13 mouse cellular contexts compared by ENCODE assay signal in genomic region chr2:168491791-168492190, GRCm38 (mm10).
DNase-seq lines count a peak whose midpoint lies in the region; ATAC-seq and TF ChIP-seq lines count a peak whose summit lies in the region.
"Had no signal": no experiment of that assay in that cellular context is flagged by ENCODE, and none has a peak within 500 bp of the region (broad histone marks: within the 10 kb centered on the region; RNA-seq: fewer than 3 reads in every experiment).

No protein-coding gene starts in this region.

- H3K9me3 ChIP-seq in neural tube, embryonic 11.5 days (ENCODE audit: control insufficient read depth, low read length) = no peaks in the 10 kb centered on the region
- H3K9me3 ChIP-seq in neural tube, embryonic 15.5 days (replicated peaks) = no peaks in the 10 kb centered on the region
- no peaks in the 10 kb centered on the region; the same call in 1 of the 2 replicates for H3K9me3 ChIP-seq in heart, embryonic 15.5 days (replicated peaks)
- H3K9me3 ChIP-seq in stomach, embryonic 16.5 days (replicated peaks; ENCODE audit: control insufficient read depth, low read length) = no peaks in the 10 kb centered on the region
- no peaks in the 10 kb centered on the region for H3K9me3 ChIP-seq in forebrain, embryonic 12.5 days
- no peaks in the 10 kb centered on the region for H3K9me3 ChIP-seq in hindbrain, postnatal 0 days (ENCODE audit: low read length)
- H3K9me3 ChIP-seq: embryonic facial prominence, embryonic 13.5 days had no signal

- WGBS in neural tube, embryonic 11.5 days = 73% methylated on average over 7 of the region's 7 CpGs
- WGBS in neural tube, embryonic 15.5 days = 85% methylated on average over 7 of the region's 7 CpGs
- WGBS in heart, embryonic 15.5 days = 62% methylated on average over 7 of the region's 7 CpGs
- 59% methylated on average over 7 of the region's 7 CpGs for WGBS in stomach, embryonic 16.5 days
- WGBS in forebrain, embryonic 12.5 days = 84% methylated on average over 7 of the region's 7 CpGs
- 80% methylated on average over 7 of the region's 7 CpGs for WGBS in hindbrain, postnatal 0 days

- no peak overlapping the region for H3K9ac ChIP-seq in neural tube, embryonic 11.5 days (ENCODE audit: low read length)
- H3K9ac ChIP-seq in neural tube, embryonic 15.5 days (replicated peaks) = no peak overlapping the region
- no peak overlapping the region for H3K9ac ChIP-seq in heart, embryonic 15.5 days
- no peak overlapping the region for H3K9ac ChIP-seq in stomach, embryonic 16.5 days (ENCODE audit: low read length)
- no peak overlapping the region for H3K9ac ChIP-seq in forebrain, embryonic 12.5 days
- no peak overlapping the region for H3K9ac ChIP-seq in hindbrain, postnatal 0 days (replicated peaks; ENCODE audit: low read length)
- H3K9ac ChIP-seq: embryonic facial prominence, embryonic 13.5 days had no signal

- no peak overlapping the region for H3K27ac ChIP-seq in neural tube, embryonic 11.5 days (ENCODE audit: low read depth, low read length)
- no peak overlapping the region for H3K27ac ChIP-seq in neural tube, embryonic 15.5 days (replicated peaks)
- H3K27ac ChIP-seq in heart, embryonic 15.5 days = no peak overlapping the region
- H3K27ac ChIP-seq in stomach, embryonic 16.5 days (ENCODE audit: low read length) = no peak overlapping the region
- H3K27ac ChIP-seq in forebrain, embryonic 12.5 days = no peak overlapping the region
- no peak overlapping the region for H3K27ac ChIP-seq in hindbrain, postnatal 0 days
- H3K27ac ChIP-seq: embryonic facial prominence, embryonic 13.5 days; left cerebral cortex, adult 2 months had no signal

- TF ChIP-seq CTCF in hindbrain, postnatal 0 days (IDR thresholded peaks at IDR 0.05; ENCODE audit: low read depth) = no peak

- H3K36me3 ChIP-seq in neural tube, embryonic 11.5 days (ENCODE audit: control insufficient read depth, insufficient read depth, low read length) = no peaks in the 10 kb centered on the region
- no peaks in the 10 kb centered on the region for H3K36me3 ChIP-seq in neural tube, embryonic 15.5 days
- H3K36me3 ChIP-seq in heart, embryonic 15.5 days = peaks cover 4% of the 10 kb centered on the region
- no peaks in the 10 kb centered on the region for H3K36me3 ChIP-seq in stomach, embryonic 16.5 days (ENCODE audit: control insufficient read depth, insufficient read depth, low read length)
- no peaks in the 10 kb centered on the region for H3K36me3 ChIP-seq in forebrain, embryonic 12.5 days (replicated peaks)
- H3K36me3 ChIP-seq in hindbrain, postnatal 0 days (ENCODE audit: insufficient read depth, low read length) = no peaks in the 10 kb centered on the region
- H3K36me3 ChIP-seq: embryonic facial prominence, embryonic 13.5 days had no signal

- H3K4me3 ChIP-seq in neural tube, embryonic 11.5 days (ENCODE audit: low read depth, low read length) = no peak overlapping the region
- no peak overlapping the region for H3K4me3 ChIP-seq in neural tube, embryonic 15.5 days (replicated peaks)
- no peak overlapping the region for H3K4me3 ChIP-seq in heart, embryonic 15.5 days
- no peak overlapping the region for H3K4me3 ChIP-seq in stomach, embryonic 16.5 days (replicated peaks; ENCODE audit: low read length)
- no peak overlapping the region for H3K4me3 ChIP-seq in forebrain, embryonic 12.5 days (replicated peaks)
- H3K4me3 ChIP-seq in hindbrain, postnatal 0 days (ENCODE audit: low read length) = no peak overlapping the region
- H3K4me3 ChIP-seq: embryonic facial prominence, embryonic 13.5 days; left cerebral cortex, adult 2 months had no signal

- H3K4me2 ChIP-seq in neural tube, embryonic 11.5 days (ENCODE audit: low read depth) = no peak overlapping the region
- no peak overlapping the region for H3K4me2 ChIP-seq in neural tube, embryonic 15.5 days
- H3K4me2 ChIP-seq in heart, embryonic 15.5 days = no peak overlapping the region
- H3K4me2 ChIP-seq in stomach, embryonic 16.5 days (ENCODE audit: low read depth, low read length) = no peak overlapping the region
- H3K4me2 ChIP-seq in forebrain, embryonic 12.5 days = no peak overlapping the region
- H3K4me2 ChIP-seq in hindbrain, postnatal 0 days (ENCODE audit: low read depth, low read length) = no peak overlapping the region
- H3K4me2 ChIP-seq: embryonic facial prominence, embryonic 13.5 days had no signal

- no peak for ATAC-seq in neural tube, embryonic 11.5 days (ENCODE audit: insufficient read depth, low FRiP score, low TSS enrichment)
- no peak for ATAC-seq in neural tube, embryonic 15.5 days (ENCODE audit: low FRiP score)
- peak; percentile 67 for ATAC-seq in heart, embryonic 15.5 days (replicated peaks; ENCODE audit: insufficient number of reproducible peaks, insufficient read depth, low FRiP score, low read depth)
- peak; percentile 66; the same call in 1 of the 2 replicates for ATAC-seq in stomach, embryonic 16.5 days (ENCODE audit: insufficient read depth, low FRiP score)
- no peak for ATAC-seq in forebrain, embryonic 12.5 days (ENCODE audit: low FRiP score)
- ATAC-seq in hindbrain, postnatal 0 days = no peak

- no peaks in the 10 kb centered on the region for H3K27me3 ChIP-seq in neural tube, embryonic 11.5 days (ENCODE audit: control insufficient read depth, insufficient read depth, low read length)
- no peaks in the 10 kb centered on the region for H3K27me3 ChIP-seq in neural tube, embryonic 15.5 days (replicated peaks)
- H3K27me3 ChIP-seq in heart, embryonic 15.5 days = no peaks in the 10 kb centered on the region
- H3K27me3 ChIP-seq in stomach, embryonic 16.5 days (ENCODE audit: control insufficient read depth, insufficient read depth, low read length) = no peaks in the 10 kb centered on the region
- no peaks in the 10 kb centered on the region for H3K27me3 ChIP-seq in forebrain, embryonic 12.5 days
- no peaks in the 10 kb centered on the region for H3K27me3 ChIP-seq in hindbrain, postnatal 0 days (ENCODE audit: insufficient read depth, low read length)
- H3K27me3 ChIP-seq: embryonic facial prominence, embryonic 13.5 days had no signal

- peak; percentile 15 for DNase-seq in neural tube, embryonic 11.5 days (ENCODE audit: low spot score)
- peak; percentile 28 for DNase-seq in adrenal gland, adult 8-10 months
- no peak for DNase-seq in cerebellum, adult 18-20 months
- no peak for DNase-seq in hindbrain, postnatal 0 days (ENCODE audit: low spot score)
- DNase-seq: kidney, adult 2 months; lung, postnatal 14 days; thymus, postnatal 25 days had no signal

- H3K4me1 ChIP-seq in neural tube, embryonic 11.5 days (ENCODE audit: control insufficient read depth, insufficient read depth, low read length) = no peaks in the 10 kb centered on the region
- H3K4me1 ChIP-seq in neural tube, embryonic 15.5 days = no peaks in the 10 kb centered on the region
- peaks cover 18% of the 10 kb centered on the region for H3K4me1 ChIP-seq in heart, embryonic 15.5 days (replicated peaks)
- H3K4me1 ChIP-seq in stomach, embryonic 16.5 days (ENCODE audit: control insufficient read depth, insufficient read depth, low read length) = peaks cover 3% of the 10 kb centered on the region; the same call in 1 of the 2 replicates
- no peaks in the 10 kb centered on the region for H3K4me1 ChIP-seq in forebrain, embryonic 12.5 days
- H3K4me1 ChIP-seq in hindbrain, postnatal 0 days (ENCODE audit: insufficient read depth, low read length) = no peaks in the 10 kb centered on the region

Comparison
In these comparisons a context has a peak if more than half of its experiments do, and no peak if none do; other contexts are left out.
1. ATAC-seq: peak in heart, embryonic 15.5 days (single experiment) and stomach, embryonic 16.5 days (single experiment); none in neural tube, embryonic 11.5 days (single experiment), neural tube, embryonic 15.5 days (single experiment), forebrain, embryonic 12.5 days (single experiment) and hindbrain, postnatal 0 days (single experiment).
2. DNase-seq: peak in neural tube, embryonic 11.5 days (single experiment) and adrenal gland, adult 8-10 months (single experiment); none in cerebellum, adult 18-20 months (0 of 2) and hindbrain, postnatal 0 days (single experiment).